Mouse (Mus musculus) intestine, embryonic 15.5 days (tissue): ENCODE measurements at regions not wholly inside any gene's neighbourhood (a gene's known extent, or its start where the extent isn't known, plus 50 kb on each side); places are given as distances from the start of the nearest gene placed in this dataset.
"Not testable (repeated sequence)": the region's sequence is repeated elsewhere in the genome, so short reads cannot be mapped to it uniquely, and the experiment has no call there.

Source experiments
- ATAC-seq: fragments of 200-750 bp; cut with Nextera tagmentation; 2 replicates; pipeline ENCODE4 v1.8.0; 2017; ENCODE audit warnings: moderate TSS enrichment, moderate library complexity
- H3K27ac ChIP-seq: fragments of 300-500 bp; sonication (generic); 2 replicates; pipeline ENCODE4 v1.5.1; 2015; ENCODE audit warnings: mild to moderate bottlenecking, inconsistent platforms
- H3K27me3 ChIP-seq: fragments of 300-500 bp; sonication (generic); replicated peaks from 2 replicates; pipeline ENCODE4 v1.6.1; 2015; ENCODE audit warnings: inconsistent platforms
- H3K36me3 ChIP-seq: fragments of 300-500 bp; sonication (generic); 2 replicates; pipeline ENCODE4 v1.6.1; 2015; ENCODE audit warnings: inconsistent platforms
- H3K4me1 ChIP-seq: fragments of 300-500 bp; sonication (generic); replicated peaks from 2 replicates; pipeline ENCODE4 v1.6.1; 2015; ENCODE audit warnings: inconsistent platforms
- H3K4me2 ChIP-seq: fragments of 300-500 bp; sonication (generic); replicated peaks from 2 replicates; pipeline ENCODE4 v1.6.1; 2015; ENCODE audit warnings: mild to moderate bottlenecking, inconsistent platforms
- H3K4me3 ChIP-seq: fragments of 300-500 bp; sonication (generic); replicated peaks from 2 replicates; pipeline ENCODE4 v1.5.1; 2015; ENCODE audit warnings: inconsistent platforms
- H3K9ac ChIP-seq: fragments of 300-500 bp; sonication (generic); 2 replicates; pipeline ENCODE4 v1.6.1; 2015; ENCODE audit warnings: inconsistent platforms
- H3K9me3 ChIP-seq: fragments of 300-500 bp; sonication (generic); 2 replicates; pipeline ENCODE4 v1.6.1; 2016; ENCODE audit warnings: inconsistent platforms
- WGBS: fragments of 180-500 bp; shearing (Covaris S2); methylation state at CpG from one replicate; pipeline ENCODE4 v1.1.7; 2015; 5-methylcytosine and 5-hydroxymethylcytosine counted together

DNA sequence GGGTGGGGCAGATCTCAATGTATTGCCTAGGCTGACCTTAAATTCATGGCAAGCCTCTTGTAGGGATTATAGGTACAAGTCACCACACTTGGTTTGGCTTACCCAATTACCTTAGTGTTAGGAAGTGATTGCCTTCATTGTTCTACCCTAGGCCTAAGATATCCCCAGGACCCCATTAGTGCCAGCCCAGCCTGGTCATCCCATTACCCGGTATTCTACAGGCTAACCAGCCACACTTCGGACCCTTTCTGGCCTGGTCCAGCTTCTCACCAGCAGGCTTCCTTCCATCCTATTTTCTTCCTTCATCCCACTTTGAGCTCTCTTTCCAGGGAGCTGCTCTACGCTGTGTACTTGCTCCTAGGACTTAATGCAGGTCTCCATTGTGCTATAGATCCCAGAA, 59.5 kb downstream of the Tex35 start:
- H3K9me3 ChIP-seq: no peaks in the 10 kb centered on the region
- 93% methylated on average over 3 of the region's 3 CpGs for WGBS
- no peaks in the 10 kb centered on the region for H3K4me1 ChIP-seq
- no peak overlapping the region for H3K27ac ChIP-seq
- H3K27me3 ChIP-seq: no peaks in the 10 kb centered on the region
- H3K36me3 ChIP-seq: no peaks in the 10 kb centered on the region
- no peak overlapping the region for H3K9ac ChIP-seq
- no peak for ATAC-seq
- no peak overlapping the region for H3K4me2 ChIP-seq
- no peak overlapping the region for H3K4me3 ChIP-seq

- Histone ChIP-seq H3K4me2 (no peak overlapping the region), H3K9ac (no peak overlapping the region), H3K27me3 (no peaks in the 10 kb centered on the region), H3K9me3 (no peaks in the 10 kb centered on the region), H3K4me3 (no peak overlapping the region), H3K27ac (no peak overlapping the region), H3K36me3 (no peaks in the 10 kb centered on the region), H3K4me1 (no peaks in the 10 kb centered on the region)
- ATAC-seq: no peak
- WGBS: 40% methylated on average over 11 of the region's 11 CpGs
These were observed 60.1 kb downstream of the Tex35 start for GRCm38 (mm10) chr1:157048201-157048923.

DNA sequence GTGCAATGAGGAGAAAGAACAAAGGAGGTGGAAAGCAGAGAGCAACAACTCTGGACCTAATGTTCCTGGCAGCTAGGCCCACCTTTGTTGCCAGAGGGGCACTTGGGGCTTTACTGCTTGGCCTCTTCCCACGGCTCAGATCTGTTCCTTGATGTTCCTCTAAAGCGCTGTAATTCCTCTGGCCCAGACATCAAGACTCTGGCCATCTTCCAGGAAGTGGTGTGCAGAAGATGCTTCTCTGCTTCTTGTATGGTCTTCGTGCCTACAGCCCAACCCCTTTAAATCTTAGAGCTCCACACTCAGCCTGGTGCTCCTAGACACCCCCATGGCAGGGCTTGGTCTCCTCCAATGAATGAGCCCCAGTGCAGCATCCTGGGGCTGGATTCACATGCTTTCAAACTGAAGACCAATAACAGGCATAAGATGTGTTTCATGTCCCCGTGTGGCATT, 60.7 kb downstream of the Tex35 start:
- peak; percentile 20; the same call in 1 of the 2 replicates for ATAC-seq
- Histone ChIP-seq H3K27me3 (no peaks in the 10 kb centered on the region), H3K9me3 (no peaks in the 10 kb centered on the region), H3K36me3 (no peaks in the 10 kb centered on the region), H3K4me2 (no peak overlapping the region), H3K9ac (no peak overlapping the region), H3K27ac (no peak overlapping the region), H3K4me3 (no peak overlapping the region), H3K4me1 (no peaks in the 10 kb centered on the region)
- WGBS: 56% methylated on average over 4 of the region's 4 CpGs

- no peak overlapping the region for H3K4me3 ChIP-seq
- H3K9ac ChIP-seq: no peak overlapping the region
- no peak for ATAC-seq
- WGBS: 68% methylated on average over 4 of the region's 4 CpGs
- no peaks in the 10 kb centered on the region; the same call in 1 of the 2 replicates for H3K27me3 ChIP-seq
- H3K27ac ChIP-seq: no peak overlapping the region
- no peaks in the 10 kb centered on the region for H3K36me3 ChIP-seq
- no peak overlapping the region for H3K4me2 ChIP-seq
- H3K9me3 ChIP-seq: no peaks in the 10 kb centered on the region
- H3K4me1 ChIP-seq: no peaks in the 10 kb centered on the region
These were observed 61.7 kb downstream of the Tex35 start for GRCm38 (mm10) chr1:157046760-157047182.

- 14% methylated on average over 4 of the region's 4 CpGs for WGBS
- Histone ChIP-seq H3K9ac (no peak overlapping the region), H3K4me2 (peak overlapping the region; percentile 46), H3K4me1 (peaks cover 9% of the 10 kb centered on the region), H3K4me3 (no peak overlapping the region), H3K36me3 (no peaks in the 10 kb centered on the region), H3K27me3 (no peaks in the 10 kb centered on the region; the same call in 1 of the 2 replicates), H3K9me3 (no peaks in the 10 kb centered on the region), H3K27ac (0 out of 2 replicates have a peak overlapping the region, but pooled peaks have one; percentile 36)
- ATAC-seq: 0 out of 2 replicates have a peak, but pooled peaks have one; percentile 28
These were observed 68.7 kb downstream of the Tex35 start for GRCm38 (mm10) chr1:157039836-157040196.

DNA sequence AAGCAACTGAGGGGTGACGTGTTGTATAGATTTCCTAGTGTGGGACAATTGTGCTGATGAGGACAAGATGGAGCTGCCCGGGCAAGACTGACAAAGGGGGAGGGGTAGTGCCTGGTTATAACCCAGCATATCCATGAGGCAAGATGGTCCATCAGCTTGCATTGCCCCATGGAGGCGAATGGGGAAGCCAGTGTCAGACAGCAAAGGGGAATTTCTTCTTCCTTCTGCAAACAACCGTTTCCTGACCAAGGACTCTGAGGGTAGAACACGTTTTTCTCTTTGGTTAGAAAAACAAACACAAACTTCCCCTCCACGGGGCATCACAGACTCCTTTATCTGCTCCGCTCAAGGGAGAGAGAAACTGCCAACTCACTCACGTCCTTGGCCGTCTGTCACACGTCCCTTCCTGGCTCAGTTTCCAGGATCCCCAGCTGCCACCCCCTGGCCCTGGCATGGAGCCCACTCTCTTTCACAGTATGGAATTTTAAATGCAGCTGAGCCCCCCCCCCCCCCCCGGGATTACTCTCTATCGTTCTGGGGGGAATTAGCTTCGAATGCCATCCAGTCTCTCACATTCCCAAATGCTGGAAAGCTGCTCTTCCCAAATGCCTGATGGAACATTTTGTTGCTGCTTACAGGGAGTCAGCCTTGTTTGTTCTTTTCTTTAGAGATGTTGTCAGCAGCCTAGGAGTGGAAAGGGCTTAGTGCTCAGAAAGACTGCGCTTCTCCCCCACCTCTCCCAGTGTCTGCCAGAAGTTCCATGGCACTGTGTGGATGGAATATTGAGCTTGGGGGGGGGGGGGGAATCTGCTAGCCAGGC, 69.3 kb downstream of the Tex35 start:
- H3K36me3 ChIP-seq: no peaks in the 10 kb centered on the region
- 0 out of 2 replicates have a peak overlapping the region, but pooled peaks have one; percentile 36 for H3K27ac ChIP-seq
- H3K9me3 ChIP-seq: no peaks in the 10 kb centered on the region
- H3K9ac ChIP-seq: no peak overlapping the region
- no peak overlapping the region for H3K4me3 ChIP-seq
- H3K4me1 ChIP-seq: peaks cover 9% of the 10 kb centered on the region
- H3K4me2 ChIP-seq: peak overlapping the region; percentile 46
- WGBS: 11% methylated on average over 14 of the region's 14 CpGs
- no peaks in the 10 kb centered on the region; the same call in 1 of the 2 replicates for H3K27me3 ChIP-seq
- ATAC-seq: peak; percentile 85

GRCm38 (mm10) chr1:157038111-157039008, 70.1 kb downstream of the Tex35 start:
- Histone ChIP-seq H3K36me3 (no peaks in the 10 kb centered on the region), H3K27ac (no peak overlapping the region), H3K4me2 (peak overlapping the region; percentile 46; the same call in 1 of the 2 replicates), H3K4me3 (no peak overlapping the region), H3K9me3 (no peaks in the 10 kb centered on the region), H3K27me3 (no peaks in the 10 kb centered on the region; the same call in 1 of the 2 replicates), H3K4me1 (peaks cover 9% of the 10 kb centered on the region), H3K9ac (no peak overlapping the region)
- WGBS: 65% methylated on average over 14 of the region's 14 CpGs
- no peak for ATAC-seq

DNA sequence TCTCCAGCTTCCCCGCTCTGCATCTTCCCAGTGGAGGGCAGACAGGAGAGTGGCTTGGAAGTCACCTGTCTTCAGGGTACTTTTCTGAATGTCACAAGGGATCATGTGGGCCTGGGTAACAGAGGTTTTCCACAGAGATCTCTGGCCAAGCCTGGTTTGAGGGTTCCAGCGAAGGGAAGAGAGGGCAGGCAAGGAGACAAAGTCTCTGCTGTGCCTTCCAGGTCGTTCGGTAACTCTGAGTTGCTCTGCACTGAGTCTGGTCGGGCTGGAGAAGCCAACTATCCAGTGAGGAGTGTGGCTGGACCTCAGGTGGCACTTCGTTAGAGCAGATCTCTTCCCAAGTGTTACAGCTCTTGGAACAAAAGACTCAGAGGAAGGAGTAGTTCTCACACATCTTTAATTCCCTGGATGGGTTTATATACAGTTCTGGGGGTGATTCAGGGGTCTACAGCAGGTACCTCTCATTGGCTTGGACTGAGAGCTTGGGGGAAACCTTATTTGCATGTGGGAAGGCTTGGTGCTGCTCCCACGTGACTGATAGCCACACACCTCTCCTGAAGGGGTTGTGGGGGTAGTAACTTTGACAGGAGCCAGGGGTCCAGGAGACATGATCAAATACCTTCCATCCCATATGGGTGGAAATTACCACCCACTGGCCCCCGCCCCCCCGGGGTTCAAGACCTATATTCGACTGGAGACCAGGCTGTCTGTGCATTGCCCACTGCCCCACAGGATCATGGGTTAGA, 71.1 kb downstream of the Tex35 start:
- H3K27ac ChIP-seq: no peak overlapping the region
- WGBS: 83% methylated on average over 10 of the region's 10 CpGs
- no peaks in the 10 kb centered on the region for H3K36me3 ChIP-seq
- no peak for ATAC-seq
- H3K27me3 ChIP-seq: no peaks in the 10 kb centered on the region; the same call in 1 of the 2 replicates
- peaks cover 9% of the 10 kb centered on the region for H3K4me1 ChIP-seq
- no peaks in the 10 kb centered on the region for H3K9me3 ChIP-seq
- no peak overlapping the region for H3K4me2 ChIP-seq
- no peak overlapping the region for H3K9ac ChIP-seq
- H3K4me3 ChIP-seq: no peak overlapping the region

DNA sequence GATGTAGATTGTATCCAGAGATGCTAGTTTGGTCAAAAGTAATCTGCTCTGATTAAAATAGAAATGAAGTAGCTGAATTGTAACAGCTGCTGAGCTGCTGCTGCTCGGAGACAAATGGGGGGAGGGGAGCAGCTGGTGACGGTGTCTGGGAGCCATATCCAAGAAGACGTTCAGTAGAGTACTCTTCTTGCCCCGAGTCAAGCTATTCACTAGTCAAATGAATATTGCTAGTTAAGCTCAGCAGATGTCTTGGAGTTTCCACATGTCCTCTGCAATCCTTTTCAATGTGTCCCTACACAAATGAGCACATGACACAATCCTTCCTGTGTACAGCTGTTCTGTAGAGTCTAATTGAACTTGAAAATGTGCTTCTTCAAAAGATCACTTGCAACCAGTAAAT, 71.7 kb downstream of the Tex35 start:
- 46% methylated on average over 4 of the region's 4 CpGs for WGBS
- Histone ChIP-seq H3K4me3 (no peak overlapping the region), H3K9ac (no peak overlapping the region), H3K9me3 (no peaks in the 10 kb centered on the region), H3K4me2 (no peak overlapping the region), H3K27ac (no peak overlapping the region), H3K36me3 (no peaks in the 10 kb centered on the region), H3K27me3 (no peaks in the 10 kb centered on the region; the same call in 1 of the 2 replicates), H3K4me1 (peaks cover 9% of the 10 kb centered on the region)
- ATAC-seq: no peak

DNA sequence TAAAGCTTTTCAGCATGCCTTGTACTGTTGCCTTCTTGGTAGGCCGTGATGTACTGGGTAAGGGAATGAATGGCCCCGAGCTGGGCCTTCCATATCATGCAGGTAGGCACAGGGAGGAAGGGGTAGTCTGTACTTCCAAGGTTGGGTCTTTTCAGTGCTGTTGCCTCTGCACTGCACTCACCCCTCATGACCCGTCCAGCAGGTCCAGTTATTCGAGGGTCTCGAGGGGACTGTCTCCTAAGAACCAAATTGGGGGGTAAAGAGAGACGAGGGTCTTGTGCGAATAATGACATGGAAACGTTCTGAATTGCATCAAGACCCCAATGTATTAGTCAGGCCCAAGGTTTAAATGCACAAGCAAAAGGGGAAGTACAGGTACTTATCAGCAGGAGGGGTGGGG, 73.3 kb downstream of the Tex35 start:
- not testable (repeated sequence) for H3K4me3 ChIP-seq, H3K4me2 ChIP-seq, H3K9me3 ChIP-seq, H3K27me3 ChIP-seq, H3K4me1 ChIP-seq, H3K9ac ChIP-seq, ATAC-seq, H3K36me3 ChIP-seq, H3K27ac ChIP-seq
- 96% methylated on average over 8 of the region's 8 CpGs for WGBS

DNA sequence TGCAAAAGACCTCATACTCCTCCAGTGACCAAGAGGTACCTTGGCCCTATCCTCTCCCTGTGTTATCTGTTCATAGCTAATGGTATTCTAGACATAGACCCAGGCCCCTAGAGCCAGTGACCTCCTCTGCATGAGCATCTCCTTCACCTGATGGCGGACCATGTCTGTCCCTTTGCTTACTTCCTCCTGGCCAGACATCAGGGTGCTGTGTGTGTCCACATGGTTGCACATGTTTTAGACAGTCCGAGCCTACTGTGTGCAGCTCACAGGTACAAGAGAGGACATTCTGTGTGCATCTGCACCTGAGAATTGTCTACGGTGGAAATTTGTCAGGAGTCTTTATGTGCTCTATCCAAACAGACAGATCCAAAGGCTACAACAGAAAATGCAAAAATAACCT, 79.8 kb downstream of the Tex35 start:
- Histone ChIP-seq H3K27ac (no peak overlapping the region), H3K9me3 (no peaks in the 10 kb centered on the region)
- WGBS: 90% methylated on average over 3 of the region's 3 CpGs

More for the DNA sequence above, 79.8 kb downstream of the Tex35 start:
- Histone ChIP-seq H3K9ac (no peak overlapping the region), H3K4me2 (no peak overlapping the region), H3K36me3 (no peaks in the 10 kb centered on the region), H3K4me1 (no peaks in the 10 kb centered on the region), H3K4me3 (no peak overlapping the region), H3K27me3 (no peaks in the 10 kb centered on the region)
- no peak for ATAC-seq
